Mouse (Mus musculus) heart, embryonic 13.5 days (tissue): ENCODE data around the gene Atf2. TPM values are rescaled to one million over a fixed set of nuclear protein-coding genes. Genes with fewer than 3 reads are reported as not detected.

ENCODE experiments used
- ATAC-seq: fragments of 200-750 bp; cut with Nextera tagmentation; 2 replicates; pipeline ENCODE4 v1.8.0; 2017; ENCODE audit warnings: moderate TSS enrichment; ENCODE audit not compliant: insufficient number of reproducible peaks, low FRiP score, low TSS enrichment; ENCODE audit errors: extremely low read depth
- H3K27ac ChIP-seq: fragments of 300-500 bp; sonication (generic); replicated peaks from 2 replicates; pipeline ENCODE4 v1.5.1; 2015; ENCODE audit warnings: moderate library complexity, mild to moderate bottlenecking, inconsistent platforms
- H3K27me3 ChIP-seq: fragments of 300-500 bp; sonication (generic); replicated peaks from 2 replicates; pipeline ENCODE4 v1.6.1; 2015; ENCODE audit warnings: mild to moderate bottlenecking, inconsistent platforms
- H3K36me3 ChIP-seq: fragments of 300-500 bp; sonication (generic); 2 replicates; pipeline ENCODE4 v1.6.1; 2015; ENCODE audit warnings: mild to moderate bottlenecking, inconsistent platforms
- H3K4me1 ChIP-seq: fragments of 300-500 bp; sonication (generic); 2 replicates; pipeline ENCODE4 v1.6.1; 2015; ENCODE audit warnings: inconsistent platforms
- H3K4me2 ChIP-seq: fragments of 300-500 bp; sonication (generic); 2 replicates; pipeline ENCODE4 v1.6.1; 2015; ENCODE audit warnings: inconsistent platforms, mild to moderate bottlenecking, moderate library complexity
- H3K4me3 ChIP-seq: fragments of 300-500 bp; sonication (generic); 2 replicates; pipeline ENCODE4 v1.5.1; 2015; ENCODE audit warnings: moderate library complexity, mild to moderate bottlenecking, inconsistent platforms
- H3K9ac ChIP-seq: fragments of 300-500 bp; sonication (generic); 2 replicates; pipeline ENCODE4 v1.6.1; 2015; ENCODE audit warnings: inconsistent platforms, mild to moderate bottlenecking, moderate library complexity
- H3K9me3 ChIP-seq: fragments of 300-500 bp; sonication (generic); 2 replicates; pipeline ENCODE4 v1.6.1; 2016; ENCODE audit warnings: inconsistent platforms
- WGBS: fragments of 180-500 bp; shearing (Covaris S2); methylation state at CpG from one replicate; pipeline ENCODE4 v1.1.7; 2015; ENCODE audit warnings: mixed read lengths; 5-methylcytosine and 5-hydroxymethylcytosine counted together
- polyA plus RNA-seq: library from polyadenylated mRNA; unstranded; fragments of >200 nt; fragmentation: Nextera tagmentation; extraction: Ambion mirVana; gene quantifications from 2 replicates; pipeline ENCODE4 v1.2.1, GENCODE M21; 2015

Atf2 gene
- polyA plus RNA-seq, 1 experiment from 2014 or later, result 33.1 TPM

- H3K36me3 ChIP-seq, result no peaks in the 10 kb centered on the region
- ATAC-seq, result no peak
- no peaks in the 10 kb centered on the region; the same call in 1 of the 2 replicates for H3K9me3 ChIP-seq
- H3K9ac ChIP-seq, result no peak overlapping the region
- no peak overlapping the region for H3K27ac ChIP-seq
- H3K27me3 ChIP-seq, result no peaks in the 10 kb centered on the region
- no peaks in the 10 kb centered on the region for H3K4me1 ChIP-seq
- no peak overlapping the region for H3K4me3 ChIP-seq
- no peak overlapping the region for H3K4me2 ChIP-seq
- 35% methylated on average over 4 of the region's 4 CpGs for WGBS
These were observed 94.3 kb downstream of the Atf2 start for GRCm38 (mm10) chr2:73798136-73798535.

- Histone ChIP-seq H3K9me3 (no peaks in the 10 kb centered on the region), H3K4me2 (peak overlapping the region; percentile 47), H3K4me3 (no peak overlapping the region), H3K36me3 (no peaks in the 10 kb centered on the region), H3K9ac (no peak overlapping the region), H3K4me1 (0 out of 2 replicates have a peak, but pooled peaks cover 7% of the 10 kb centered on the region), H3K27ac (no peak overlapping the region), H3K27me3 (peaks cover 7% of the 10 kb centered on the region; the same call in 1 of the 2 replicates)
- no peak for ATAC-seq
- 48% methylated on average over 19 of the region's 19 CpGs for WGBS
These were observed 100.4 kb downstream of the Atf2 start for GRCm38 (mm10) chr2:73791846-73792630.

- H3K4me2 ChIP-seq, result no peak overlapping the region
- no peak overlapping the region for H3K27ac ChIP-seq
- ATAC-seq, result no peak
- 69% methylated on average over 2 of the region's 2 CpGs for WGBS
- peaks cover 7% of the 10 kb centered on the region; the same call in 1 of the 2 replicates for H3K27me3 ChIP-seq
- no peak overlapping the region for H3K9ac ChIP-seq
- no peaks in the 10 kb centered on the region for H3K9me3 ChIP-seq
- H3K36me3 ChIP-seq, result no peaks in the 10 kb centered on the region
- H3K4me1 ChIP-seq, result 0 out of 2 replicates have a peak, but pooled peaks cover 7% of the 10 kb centered on the region
- no peak overlapping the region for H3K4me3 ChIP-seq
These were observed 102.1 kb downstream of the Atf2 start for GRCm38 (mm10) chr2:73790332-73790731.

GRCm38 (mm10) chr2:73788395-73788794 is 104.0 kb downstream of the Atf2 start:
- Histone ChIP-seq H3K4me1 (peaks cover 8% of the 10 kb centered on the region), H3K4me3 (no peak overlapping the region), H3K4me2 (no peak overlapping the region), H3K9ac (no peak overlapping the region), H3K36me3 (no peaks in the 10 kb centered on the region), H3K27ac (no peak overlapping the region), H3K27me3 (peaks cover 7% of the 10 kb centered on the region; the same call in 1 of the 2 replicates), H3K9me3 (peaks cover 5% of the 10 kb centered on the region; the same call in 1 of the 2 replicates)
- WGBS, result 74% methylated on average over 6 of the region's 6 CpGs
- no peak for ATAC-seq

DNA sequence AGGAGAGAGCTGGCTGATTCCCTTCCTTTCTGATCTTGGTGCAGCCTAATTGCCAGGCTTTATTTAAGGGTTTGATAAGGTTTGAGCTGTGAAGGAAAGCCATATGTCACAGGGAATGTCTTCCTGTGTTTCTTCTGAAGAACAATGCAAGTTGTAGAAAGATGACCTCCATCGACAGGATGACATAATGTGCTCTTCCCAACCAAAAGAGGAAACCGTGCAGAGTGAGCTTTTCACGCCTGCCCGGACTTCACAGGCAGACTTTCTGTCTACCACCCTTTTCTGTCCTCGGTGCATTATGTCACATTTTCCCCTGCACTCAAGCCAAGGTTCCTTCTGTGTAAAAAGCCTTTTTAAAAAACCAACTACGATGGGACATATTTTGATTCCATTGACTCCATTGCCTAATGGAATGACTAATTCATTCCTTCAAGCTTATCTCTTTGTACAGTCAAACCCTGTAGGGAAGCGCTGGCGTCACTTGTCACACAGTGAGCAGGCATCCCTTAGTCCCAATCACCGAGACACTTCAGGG is 110.0 kb downstream of the Atf2 start:
- H3K36me3 ChIP-seq, result no peaks in the 10 kb centered on the region
- H3K9ac ChIP-seq, result peak overlapping the region; percentile 52; the same call in 1 of the 2 replicates
- peaks cover 40% of the 10 kb centered on the region for H3K4me1 ChIP-seq
- peak overlapping the region; percentile 56 for H3K4me2 ChIP-seq
- H3K9me3 ChIP-seq, result peaks cover 5% of the 10 kb centered on the region; the same call in 1 of the 2 replicates
- ATAC-seq, result peak; percentile 61; the same call in 1 of the 2 replicates
- peak overlapping the region; percentile 76 for H3K27ac ChIP-seq
- H3K4me3 ChIP-seq, result 0 out of 2 replicates have a peak overlapping the region, but pooled peaks have one; percentile 4
- 15% methylated on average over 9 of the region's 9 CpGs for WGBS
- H3K27me3 ChIP-seq, result peaks cover 2% of the 10 kb centered on the region; the same call in 1 of the 2 replicates

- H3K4me2 ChIP-seq, result no peak overlapping the region
- peaks cover 45% of the 10 kb centered on the region for H3K4me1 ChIP-seq
- H3K36me3 ChIP-seq, result no peaks in the 10 kb centered on the region
- H3K9ac ChIP-seq, result no peak overlapping the region
- no peak overlapping the region for H3K27ac ChIP-seq
- WGBS, result 74% methylated on average over 14 of the region's 14 CpGs
- H3K4me3 ChIP-seq, result no peak overlapping the region
- H3K27me3 ChIP-seq, result peaks cover 5% of the 10 kb centered on the region; the same call in 1 of the 2 replicates
- ATAC-seq, result no peak
- peaks cover 5% of the 10 kb centered on the region; the same call in 1 of the 2 replicates for H3K9me3 ChIP-seq
These were observed 112.0 kb downstream of the Atf2 start for GRCm38 (mm10) chr2:73780321-73781010.

DNA sequence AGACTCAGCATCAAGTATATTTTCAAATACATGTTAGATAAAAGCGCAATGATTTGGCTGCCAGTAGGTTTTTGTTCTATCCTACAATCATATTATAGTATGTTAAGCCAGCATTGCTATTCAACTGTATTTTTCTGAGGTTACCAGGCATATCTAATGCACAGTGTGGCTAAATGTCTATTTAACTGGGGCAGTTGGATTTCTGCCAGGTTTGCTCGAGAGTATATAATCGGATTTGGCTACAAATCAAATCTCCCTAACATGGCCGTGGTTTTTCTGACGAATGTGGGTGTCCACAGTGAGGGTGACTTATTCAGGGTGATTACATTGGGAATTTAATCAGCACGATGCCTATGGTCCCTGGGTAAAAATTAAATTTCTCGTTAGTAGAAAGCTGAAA is 112.6 kb downstream of the Atf2 start:
- Histone ChIP-seq H3K9ac (no peak overlapping the region), H3K36me3 (no peaks in the 10 kb centered on the region), H3K9me3 (peaks cover 5% of the 10 kb centered on the region; the same call in 1 of the 2 replicates), H3K27ac (no peak overlapping the region), H3K27me3 (peaks cover 5% of the 10 kb centered on the region; the same call in 1 of the 2 replicates), H3K4me3 (no peak overlapping the region), H3K4me1 (peaks cover 45% of the 10 kb centered on the region), H3K4me2 (no peak overlapping the region)
- no peak for ATAC-seq
- 47% methylated on average over 7 of the region's 7 CpGs for WGBS

DNA sequence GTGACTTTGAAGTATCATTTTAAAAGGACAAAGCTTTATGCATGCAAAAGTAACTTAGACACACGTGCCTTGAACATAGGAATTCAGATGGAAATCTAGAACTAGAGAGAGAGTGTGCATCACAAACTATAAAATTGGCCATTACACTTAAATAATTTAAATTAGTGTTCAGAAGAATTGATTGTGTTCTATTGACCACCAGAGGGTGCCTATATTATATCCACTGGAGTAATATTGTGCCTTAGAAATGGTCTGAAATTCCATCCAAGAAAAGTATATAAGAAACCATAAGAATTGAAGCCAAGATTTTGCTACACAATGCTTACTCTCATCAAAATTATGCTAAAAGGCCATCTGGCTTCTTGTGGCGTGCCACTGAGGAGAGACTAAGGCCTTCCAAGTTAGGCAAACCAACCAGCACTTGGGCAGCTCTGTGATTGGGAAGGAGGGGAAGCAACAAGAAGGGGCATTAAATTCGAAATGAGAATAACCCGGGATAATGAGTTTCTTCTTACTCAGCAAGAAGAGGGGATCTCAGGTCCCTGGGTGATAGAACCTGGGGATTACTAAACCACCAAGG is 113.3 kb downstream of the Atf2 start:
- ATAC-seq, result no peak
- Histone ChIP-seq H3K4me1 (peaks cover 50% of the 10 kb centered on the region), H3K27ac (no peak overlapping the region), H3K27me3 (peaks cover 5% of the 10 kb centered on the region; the same call in 1 of the 2 replicates), H3K9me3 (no peaks in the 10 kb centered on the region), H3K9ac (no peak overlapping the region), H3K36me3 (no peaks in the 10 kb centered on the region), H3K4me2 (no peak overlapping the region), H3K4me3 (no peak overlapping the region)
- 69% methylated on average over 4 of the region's 4 CpGs for WGBS

GRCm38 (mm10) chr2:73776936-73777335 is 115.5 kb downstream of the Atf2 start:
- Histone ChIP-seq H3K4me1 (peaks cover 50% of the 10 kb centered on the region), H3K4me2 (no peak overlapping the region), H3K9ac (no peak overlapping the region), H3K4me3 (no peak overlapping the region), H3K27ac (no peak overlapping the region), H3K27me3 (peaks cover 5% of the 10 kb centered on the region; the same call in 1 of the 2 replicates), H3K36me3 (no peaks in the 10 kb centered on the region), H3K9me3 (no peaks in the 10 kb centered on the region)
- no peak for ATAC-seq
- WGBS, result 38% methylated on average over 4 of the region's 4 CpGs

GRCm38 (mm10) chr2:73775683-73776310 is 116.6 kb downstream of the Atf2 start:
- peaks cover 5% of the 10 kb centered on the region; the same call in 1 of the 2 replicates for H3K27me3 ChIP-seq
- no peaks in the 10 kb centered on the region for H3K9me3 ChIP-seq
- peak overlapping the region; percentile 82 for H3K4me3 ChIP-seq
- H3K36me3 ChIP-seq, result no peaks in the 10 kb centered on the region
- peak overlapping the region; percentile 94 for H3K9ac ChIP-seq
- no peak for ATAC-seq
- peak overlapping the region; percentile 85 for H3K4me2 ChIP-seq
- 1% methylated on average over 22 of the region's 22 CpGs for WGBS
- H3K4me1 ChIP-seq, result peaks cover 47% of the 10 kb centered on the region
- H3K27ac ChIP-seq, result no peak overlapping the region
